Mouse (Mus musculus): ENCODE measurements at regions not wholly inside any gene's neighbourhood (a gene's known extent, or its start where the extent isn't known, plus 50 kb on each side); places are given as distances from the start of the nearest gene placed in this dataset.

DNA sequence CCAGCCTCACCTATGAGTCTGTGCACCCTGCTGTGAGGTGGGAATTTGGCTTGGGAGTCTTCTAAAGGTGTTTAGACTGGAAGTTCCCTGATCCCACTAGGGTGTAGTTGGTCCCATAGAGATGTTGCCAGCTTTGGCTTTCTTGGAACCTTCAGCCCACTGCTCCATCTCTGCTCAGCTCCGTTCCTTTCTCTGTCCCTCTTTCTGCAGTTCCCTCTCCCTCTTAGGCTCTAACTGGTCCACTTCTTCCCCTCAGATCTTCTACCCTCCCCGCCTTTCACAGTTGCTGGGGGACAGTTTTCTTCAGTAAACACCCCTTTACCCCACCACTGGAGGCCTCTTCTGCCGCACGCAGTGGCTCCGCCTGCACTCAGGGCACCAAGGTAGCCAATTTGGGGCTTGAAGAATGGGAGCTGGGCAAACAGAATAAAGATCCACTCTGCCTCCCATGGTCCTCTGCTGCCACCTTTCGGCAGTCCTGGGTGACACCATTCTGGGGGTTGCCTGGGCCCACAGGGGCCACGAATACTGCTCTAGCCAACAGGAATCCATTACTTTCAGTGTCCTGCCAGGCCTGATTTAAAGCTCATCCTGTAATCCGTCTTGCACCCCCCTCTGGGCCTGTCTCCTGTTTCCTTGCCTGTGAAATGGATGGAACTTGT is 162.9 kb upstream of the Tmem28 start:
- Histone ChIP-seq H3K9me3 (replicated peaks; ENCODE audit: control insufficient read depth, low read length, poor library complexity, severe bottlenecking) (no peaks in the 10 kb centered on the region), H3K9ac (ENCODE audit: low read depth, low read length) (no peak overlapping the region), H3K27me3 (ENCODE audit: control insufficient read depth, insufficient read depth, low read depth, low read length) (peaks cover 15% of the 10 kb centered on the region), H3K4me1 (ENCODE audit: control insufficient read depth, insufficient read depth, low read length) (no peaks in the 10 kb centered on the region), H3K36me3 (ENCODE audit: control insufficient read depth, insufficient read depth, low read length) (no peaks in the 10 kb centered on the region), H3K4me2 (ENCODE audit: low read length) (no peak overlapping the region), H3K27ac (ENCODE audit: low read length) (no peak overlapping the region), H3K4me3 (ENCODE audit: low read depth, low read length) (no peak overlapping the region)
- 23% methylated on average over 8 of the region's 8 CpGs for WGBS
- no peak for ATAC-seq

DNA sequence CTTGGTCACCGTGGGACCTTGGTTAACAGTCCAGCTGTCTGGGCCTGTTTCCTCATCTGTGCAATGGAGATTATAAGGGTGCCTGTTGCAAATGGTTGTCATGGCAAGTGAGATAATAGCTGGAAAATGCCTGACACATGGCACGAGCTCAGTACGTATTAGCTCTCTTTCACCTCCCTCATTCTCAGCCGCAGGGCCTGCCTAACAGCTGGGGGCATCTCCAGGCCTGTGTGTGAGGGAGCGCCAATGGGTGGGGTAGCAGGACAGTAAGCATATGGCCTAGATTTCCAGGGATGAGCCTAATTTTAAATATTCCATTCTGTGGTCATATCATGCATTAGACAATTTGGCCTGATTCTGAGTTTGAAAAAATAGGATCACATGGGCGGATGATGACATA is 163.8 kb upstream of the Tmem28 start:
- Histone ChIP-seq H3K4me2 (ENCODE audit: low read length) (no peak overlapping the region), H3K27ac (ENCODE audit: low read length) (no peak overlapping the region), H3K36me3 (ENCODE audit: control insufficient read depth, insufficient read depth, low read length) (no peaks in the 10 kb centered on the region), H3K9ac (ENCODE audit: low read depth, low read length) (no peak overlapping the region), H3K9me3 (replicated peaks; ENCODE audit: control insufficient read depth, low read length, poor library complexity, severe bottlenecking) (no peaks in the 10 kb centered on the region), H3K4me1 (ENCODE audit: control insufficient read depth, insufficient read depth, low read length) (no peaks in the 10 kb centered on the region), H3K27me3 (ENCODE audit: control insufficient read depth, insufficient read depth, low read depth, low read length) (peaks cover 12% of the 10 kb centered on the region), H3K4me3 (ENCODE audit: low read depth, low read length) (no peak overlapping the region)
- ATAC-seq: 0 out of 2 replicates have a peak, but pooled peaks have one; percentile 58
- 51% methylated on average over 6 of the region's 6 CpGs for WGBS

DNA sequence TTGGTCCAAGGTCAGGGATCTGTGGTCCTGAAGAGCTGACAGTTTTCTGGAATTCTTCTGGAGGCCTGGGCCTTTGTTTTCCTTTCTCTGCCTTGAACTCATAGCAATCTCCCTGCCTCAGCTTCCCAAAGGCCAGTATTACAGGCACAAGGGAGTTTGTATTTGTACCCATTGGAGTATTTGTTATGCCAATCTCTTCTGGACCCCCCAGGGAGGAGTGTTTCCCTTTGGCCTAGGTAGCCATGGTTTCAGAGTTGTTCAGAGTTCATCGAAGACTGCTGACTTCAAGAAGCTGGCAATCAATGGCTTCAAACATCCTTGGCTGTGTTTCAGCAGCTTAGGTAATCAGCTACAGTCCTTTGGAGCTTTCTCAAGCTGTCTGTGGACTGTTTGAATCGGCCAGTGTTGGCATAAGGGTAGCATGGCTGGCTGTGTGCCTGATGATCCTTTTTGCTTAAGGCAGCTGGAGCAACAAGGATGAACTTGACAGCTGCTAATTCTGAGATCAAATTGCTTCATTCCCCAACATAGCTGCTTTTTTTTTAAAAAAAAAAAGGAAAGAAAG is 161.2 kb upstream of the Pja1 start:
- Histone ChIP-seq H3K9me3 (replicated peaks; ENCODE audit: control insufficient read depth, low read length, poor library complexity, severe bottlenecking) (no peaks in the 10 kb centered on the region), H3K4me3 (ENCODE audit: low read depth, low read length) (no peak overlapping the region), H3K27me3 (ENCODE audit: control insufficient read depth, insufficient read depth, low read depth, low read length) (peaks cover 5% of the 10 kb centered on the region; the same call in 1 of the 2 replicates), H3K4me2 (ENCODE audit: low read length) (no peak overlapping the region), H3K4me1 (ENCODE audit: control insufficient read depth, insufficient read depth, low read length) (no peaks in the 10 kb centered on the region), H3K27ac (ENCODE audit: low read length) (no peak overlapping the region), H3K9ac (ENCODE audit: low read depth, low read length) (no peak overlapping the region), H3K36me3 (ENCODE audit: control insufficient read depth, insufficient read depth, low read length) (no peaks in the 10 kb centered on the region)
- WGBS: 54% methylated on average over 2 of the region's 2 CpGs
- no peak for ATAC-seq

DNA sequence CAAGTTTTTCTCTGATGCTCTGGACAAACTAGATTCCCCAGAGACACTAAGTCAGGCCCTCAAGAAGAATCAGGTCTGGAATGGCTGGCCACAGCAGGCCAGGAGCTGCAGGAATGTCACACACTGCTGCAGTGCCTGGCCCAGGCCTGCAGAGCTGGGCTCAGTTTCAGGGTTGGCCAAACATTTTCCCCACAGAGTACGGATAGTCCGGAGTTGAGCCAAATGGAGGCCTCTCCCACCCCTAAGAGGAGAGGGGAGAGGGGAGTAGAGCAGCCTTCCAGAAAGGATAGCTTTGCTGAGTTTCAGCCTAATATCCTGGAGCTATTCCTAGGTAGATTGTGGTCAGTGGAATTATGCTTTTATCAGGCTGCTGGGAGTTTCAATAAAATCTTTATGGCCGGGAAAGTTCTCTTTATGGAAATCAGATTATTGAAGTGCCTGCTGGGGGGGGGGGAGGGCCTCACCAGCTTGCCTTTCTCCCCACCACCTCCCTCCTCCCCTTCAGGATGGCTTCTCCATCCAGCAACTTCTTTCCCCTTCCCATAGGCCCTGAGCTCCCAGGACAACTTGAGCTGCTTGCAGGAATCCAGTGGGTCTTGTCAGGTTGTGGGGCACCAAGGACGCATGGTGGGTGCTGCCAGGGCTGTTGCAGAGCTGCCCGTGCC is 153.6 kb upstream of the Pja1 start:
- H3K36me3 ChIP-seq (ENCODE audit: control insufficient read depth, insufficient read depth, low read length): no peaks in the 10 kb centered on the region
- H3K9ac ChIP-seq (ENCODE audit: low read depth, low read length): no peak overlapping the region
- 83% methylated on average over 5 of the region's 5 CpGs for WGBS
- no peaks in the 10 kb centered on the region for H3K4me1 ChIP-seq (ENCODE audit: control insufficient read depth, insufficient read depth, low read length)
- H3K9me3 ChIP-seq (replicated peaks; ENCODE audit: control insufficient read depth, low read length, poor library complexity, severe bottlenecking): no peaks in the 10 kb centered on the region
- H3K4me2 ChIP-seq (ENCODE audit: low read length): no peak overlapping the region
- no peak overlapping the region for H3K4me3 ChIP-seq (ENCODE audit: low read depth, low read length)
- no peak overlapping the region for H3K27ac ChIP-seq (ENCODE audit: low read length)
- peaks cover 5% of the 10 kb centered on the region for H3K27me3 ChIP-seq (ENCODE audit: control insufficient read depth, insufficient read depth, low read depth, low read length)
- ATAC-seq: no peak

DNA sequence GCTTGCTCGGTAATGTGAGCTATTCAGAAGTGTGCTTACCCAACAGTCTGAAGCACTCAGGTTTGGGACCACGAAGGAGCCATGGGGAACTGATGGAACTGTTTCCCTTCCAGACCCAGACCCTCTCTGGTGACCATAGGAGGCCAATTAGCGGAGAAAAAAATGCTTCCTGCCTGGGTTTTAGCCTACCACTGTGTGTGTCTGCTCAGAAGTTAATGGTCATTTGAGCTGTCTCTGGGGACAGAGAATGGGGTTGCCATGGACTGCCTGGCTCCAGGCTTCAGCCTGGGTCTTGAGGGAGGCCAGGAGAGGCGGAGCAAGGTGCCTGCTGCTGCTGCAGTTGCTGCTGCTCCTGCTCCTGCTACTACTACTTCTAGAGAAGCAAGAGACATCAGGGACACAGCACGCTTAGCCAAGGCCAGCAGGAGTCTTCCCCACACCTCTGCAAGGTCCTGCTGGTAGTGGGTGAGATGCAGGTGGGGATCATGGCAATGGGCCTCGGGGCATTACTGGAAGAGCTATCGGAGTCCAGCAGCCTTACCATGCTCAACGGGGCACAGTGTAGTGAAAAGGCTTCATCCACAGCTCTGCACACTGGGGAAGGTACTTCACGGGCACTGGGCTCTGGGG is 141.2 kb upstream of the Pja1 start:
- Histone ChIP-seq H3K9ac (ENCODE audit: low read depth, low read length) (no peak overlapping the region), H3K36me3 (ENCODE audit: control insufficient read depth, insufficient read depth, low read length) (no peaks in the 10 kb centered on the region), H3K4me1 (ENCODE audit: control insufficient read depth, insufficient read depth, low read length) (no peaks in the 10 kb centered on the region), H3K9me3 (replicated peaks; ENCODE audit: control insufficient read depth, low read length, poor library complexity, severe bottlenecking) (no peaks in the 10 kb centered on the region), H3K4me3 (ENCODE audit: low read depth, low read length) (no peak overlapping the region), H3K4me2 (ENCODE audit: low read length) (no peak overlapping the region), H3K27me3 (ENCODE audit: control insufficient read depth, insufficient read depth, low read depth, low read length) (peaks cover 3% of the 10 kb centered on the region; the same call in 1 of the 2 replicates), H3K27ac (ENCODE audit: low read length) (no peak overlapping the region)
- ATAC-seq: no peak
- 71% methylated on average over 9 of the region's 9 CpGs for WGBS

DNA sequence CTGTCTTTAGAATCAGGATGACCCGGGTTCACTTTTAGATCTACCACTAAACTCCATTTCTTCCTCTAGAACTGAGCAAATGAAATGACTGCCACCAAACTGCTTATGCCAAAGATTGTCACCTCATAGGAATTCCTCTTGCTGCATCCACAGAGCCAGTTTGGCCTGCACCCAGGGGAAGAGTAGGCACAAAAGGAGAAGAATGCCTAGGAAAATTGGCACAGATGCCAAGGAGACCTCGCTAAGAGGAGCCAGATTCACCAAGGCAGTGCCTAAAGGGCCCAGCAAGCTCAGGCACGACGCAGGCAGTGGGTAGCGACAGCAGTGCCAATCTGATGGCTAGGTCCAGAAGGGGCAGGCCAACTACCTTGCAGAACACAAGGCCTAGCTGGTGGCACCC is 139.0 kb upstream of the Pja1 start:
- H3K9me3 ChIP-seq (replicated peaks; ENCODE audit: control insufficient read depth, low read length, poor library complexity, severe bottlenecking): no peaks in the 10 kb centered on the region
- no peak overlapping the region for H3K4me2 ChIP-seq (ENCODE audit: low read length)
- no peaks in the 10 kb centered on the region for H3K4me1 ChIP-seq (ENCODE audit: control insufficient read depth, insufficient read depth, low read length)
- no peak overlapping the region for H3K4me3 ChIP-seq (ENCODE audit: low read depth, low read length)
- H3K27me3 ChIP-seq (ENCODE audit: control insufficient read depth, insufficient read depth, low read depth, low read length): peaks cover 3% of the 10 kb centered on the region; the same call in 1 of the 2 replicates
- no peak overlapping the region for H3K27ac ChIP-seq (ENCODE audit: low read length)
- ATAC-seq: no peak
- H3K9ac ChIP-seq (ENCODE audit: low read depth, low read length): no peak overlapping the region
- no peaks in the 10 kb centered on the region for H3K36me3 ChIP-seq (ENCODE audit: control insufficient read depth, insufficient read depth, low read length)
- WGBS: 65% methylated on average over 5 of the region's 5 CpGs

DNA sequence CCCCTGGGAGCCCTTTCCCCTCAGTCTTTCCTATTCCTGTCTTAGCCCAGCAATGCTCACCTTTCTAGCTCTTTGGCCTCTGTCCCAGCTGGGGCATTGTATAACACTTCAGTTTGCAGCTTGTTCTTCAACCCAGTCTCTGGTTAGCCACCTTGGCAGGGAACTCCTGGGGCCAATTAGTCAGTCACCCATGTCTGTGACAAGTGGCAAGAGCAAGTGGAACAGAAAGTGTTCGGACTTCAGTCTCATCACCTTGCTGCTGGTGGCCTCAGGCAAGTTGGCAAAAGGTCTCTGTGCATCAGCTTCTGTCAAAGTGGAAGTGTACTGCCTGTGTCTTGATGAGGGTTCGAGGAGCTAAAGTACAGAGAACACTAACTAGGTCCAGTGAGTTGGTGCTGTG is 138.5 kb upstream of the Pja1 start:
- Histone ChIP-seq H3K4me1 (ENCODE audit: control insufficient read depth, insufficient read depth, low read length) (no peaks in the 10 kb centered on the region), H3K4me2 (ENCODE audit: low read length) (no peak overlapping the region), H3K27ac (ENCODE audit: low read length) (no peak overlapping the region), H3K36me3 (ENCODE audit: control insufficient read depth, insufficient read depth, low read length) (no peaks in the 10 kb centered on the region), H3K27me3 (ENCODE audit: control insufficient read depth, insufficient read depth, low read depth, low read length) (peaks cover 3% of the 10 kb centered on the region; the same call in 1 of the 2 replicates), H3K4me3 (ENCODE audit: low read depth, low read length) (no peak overlapping the region), H3K9me3 (replicated peaks; ENCODE audit: control insufficient read depth, low read length, poor library complexity, severe bottlenecking) (no peaks in the 10 kb centered on the region), H3K9ac (ENCODE audit: low read depth, low read length) (no peak overlapping the region)
- ATAC-seq: no peak
- WGBS: 93% methylated on average over 2 of the region's 2 CpGs

DNA sequence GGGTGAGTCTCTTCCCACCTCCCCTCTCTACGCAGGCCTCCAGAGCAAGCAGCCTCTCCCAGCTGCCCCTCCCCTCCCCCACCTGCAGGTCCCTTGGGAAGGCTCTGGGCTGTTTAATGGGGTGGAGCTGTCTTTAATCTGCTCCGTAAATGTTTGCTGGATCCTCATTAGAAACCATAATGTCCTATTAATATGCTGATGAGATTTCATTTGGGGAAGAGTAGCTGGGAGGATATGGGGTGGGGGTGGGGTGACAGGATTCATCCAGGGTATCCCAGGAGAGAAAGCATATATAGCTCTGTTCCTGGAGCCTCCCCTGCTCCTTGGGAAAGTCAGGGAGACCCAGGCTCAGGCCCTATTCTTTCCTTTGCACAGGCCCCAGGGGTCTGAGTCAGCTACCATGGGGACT is 137.2 kb upstream of the Pja1 start:
- no peaks in the 10 kb centered on the region for H3K36me3 ChIP-seq (ENCODE audit: control insufficient read depth, insufficient read depth, low read length)
- no peak overlapping the region for H3K4me2 ChIP-seq (ENCODE audit: low read length)
- H3K9ac ChIP-seq (ENCODE audit: low read depth, low read length): no peak overlapping the region
- no peaks in the 10 kb centered on the region for H3K9me3 ChIP-seq (replicated peaks; ENCODE audit: control insufficient read depth, low read length, poor library complexity, severe bottlenecking)
- H3K4me1 ChIP-seq (ENCODE audit: control insufficient read depth, insufficient read depth, low read length): no peaks in the 10 kb centered on the region
- peaks cover 3% of the 10 kb centered on the region for H3K27me3 ChIP-seq (ENCODE audit: control insufficient read depth, insufficient read depth, low read depth, low read length)
- 40% methylated on average over 2 of the region's 2 CpGs for WGBS
- no peak overlapping the region for H3K27ac ChIP-seq (ENCODE audit: low read length)
- H3K4me3 ChIP-seq (ENCODE audit: low read depth, low read length): no peak overlapping the region
- ATAC-seq: no peak

Data from midbrain, embryonic 16.5 days (tissue).